Mouse (Mus musculus) lung, embryonic 15.5 days (tissue): ENCODE measurements around the gene Vmn2r22. TPM values are rescaled to one million over a fixed set of nuclear protein-coding genes. Genes with fewer than 3 reads are reported as not detected.
"Not testable (repeated sequence)": the region's sequence is repeated elsewhere in the genome, so short reads cannot be mapped to it uniquely, and the experiment has no call there.

Experiments
- ATAC-seq: fragments of 200-750 bp; cut with Nextera tagmentation; 2 replicates; pipeline ENCODE4 v1.8.0; 2017; ENCODE audit warnings: moderate number of reproducible peaks, borderline replicate concordance; ENCODE audit not compliant: low FRiP score, low TSS enrichment; ENCODE audit errors: extremely low read depth
- H3K27ac ChIP-seq: fragments of 300-500 bp; sonication (generic); 2 replicates; pipeline ENCODE4 v1.5.1; 2015; ENCODE audit warnings: moderate library complexity, mild to moderate bottlenecking, inconsistent platforms
- H3K27me3 ChIP-seq: fragments of 300-500 bp; sonication (generic); 2 replicates; pipeline ENCODE4 v1.6.1; 2015; ENCODE audit warnings: inconsistent platforms
- H3K36me3 ChIP-seq: fragments of 300-500 bp; sonication (generic); 2 replicates; pipeline ENCODE4 v1.6.1; 2015; ENCODE audit warnings: inconsistent platforms
- H3K4me1 ChIP-seq: fragments of 300-500 bp; sonication (generic); 2 replicates; pipeline ENCODE4 v1.6.1; 2015; ENCODE audit warnings: inconsistent platforms
- H3K4me2 ChIP-seq: fragments of 300-500 bp; sonication (generic); 2 replicates; pipeline ENCODE4 v1.6.1; 2015; ENCODE audit warnings: inconsistent platforms, mild to moderate bottlenecking, moderate library complexity
- H3K4me3 ChIP-seq: fragments of 300-500 bp; sonication (generic); 2 replicates; pipeline ENCODE4 v1.5.1; 2015; ENCODE audit warnings: mild to moderate bottlenecking, inconsistent platforms
- H3K9ac ChIP-seq: fragments of 300-500 bp; sonication (generic); 2 replicates; pipeline ENCODE4 v1.6.1; 2015; ENCODE audit warnings: inconsistent platforms
- H3K9me3 ChIP-seq: fragments of 300-500 bp; sonication (generic); 2 replicates; pipeline ENCODE4 v1.6.1; 2016; ENCODE audit warnings: inconsistent platforms
- WGBS: fragments of 180-500 bp; shearing (Covaris S2); methylation state at CpG from one replicate; pipeline ENCODE4 v1.1.7; 2015; 5-methylcytosine and 5-hydroxymethylcytosine counted together
- polyA plus RNA-seq: library from polyadenylated mRNA; unstranded; fragments of >200 nt; fragmentation: Nextera tagmentation; extraction: Ambion mirVana; gene quantifications from 2 replicates; pipeline ENCODE4 v1.2.1, GENCODE M21; 2015

Gene Vmn2r22
- polyA plus RNA-seq, result not detected in 2 replicates

- H3K4me1 ChIP-seq, H3K36me3 ChIP-seq, H3K27me3 ChIP-seq, H3K9ac ChIP-seq, H3K4me2 ChIP-seq, H3K9me3 ChIP-seq, ATAC-seq, H3K27ac ChIP-seq, H3K4me3 ChIP-seq: not testable (repeated sequence)
- WGBS, result 51% methylated on average over 3 of the region's 3 CpGs
These were observed at the start of gene Vmn2r22 for GRCm38 (mm10) chr6:123650625-123651024. Gene Vmn2r22 (minus strand): TSS chr6:123650725.

GRCm38 (mm10) chr6:123697213-123697612 is 46.7 kb upstream of the Vmn2r22 start:
- Histone ChIP-seq H3K27me3 (no peaks in the 10 kb centered on the region), H3K9me3 (no peaks in the 10 kb centered on the region), H3K27ac (no peak overlapping the region), H3K4me2 (no peak overlapping the region), H3K36me3 (no peaks in the 10 kb centered on the region), H3K9ac (no peak overlapping the region), H3K4me1 (no peaks in the 10 kb centered on the region), H3K4me3 (no peak overlapping the region)
- ATAC-seq, result no peak

- not testable (repeated sequence) for H3K36me3 ChIP-seq, H3K9ac ChIP-seq, H3K9me3 ChIP-seq, H3K4me2 ChIP-seq, H3K27ac ChIP-seq, ATAC-seq, H3K4me3 ChIP-seq, H3K27me3 ChIP-seq, H3K4me1 ChIP-seq
- WGBS, result 42% methylated on average over 1 of the region's 1 CpGs
These were observed 46.1 kb upstream of the Vmn2r22 start for GRCm38 (mm10) chr6:123696639-123697038.

GRCm38 (mm10) chr6:123657040-123657439 is 6.5 kb upstream of the Vmn2r22 start:
- Histone ChIP-seq H3K4me3 (no peak overlapping the region), H3K9me3 (no peaks in the 10 kb centered on the region), H3K27ac (no peak overlapping the region), H3K9ac (no peak overlapping the region), H3K4me2 (no peak overlapping the region), H3K27me3 (no peaks in the 10 kb centered on the region), H3K36me3 (no peaks in the 10 kb centered on the region), H3K4me1 (no peaks in the 10 kb centered on the region)
- ATAC-seq, result no peak
- 42% methylated on average over 6 of the region's 6 CpGs for WGBS

- WGBS, result 66% methylated on average over 4 of the region's 4 CpGs
- H3K9ac ChIP-seq, H3K4me1 ChIP-seq, H3K27me3 ChIP-seq, H3K27ac ChIP-seq, H3K9me3 ChIP-seq, H3K36me3 ChIP-seq, ATAC-seq, H3K4me2 ChIP-seq, H3K4me3 ChIP-seq: not testable (repeated sequence)
These were observed 11.1 kb downstream of the Vmn2r22 start for GRCm38 (mm10) chr6:123639394-123639793.

- H3K9ac ChIP-seq, H3K27me3 ChIP-seq, H3K4me2 ChIP-seq, H3K36me3 ChIP-seq, H3K27ac ChIP-seq, H3K9me3 ChIP-seq, ATAC-seq, H3K4me3 ChIP-seq, H3K4me1 ChIP-seq: not testable (repeated sequence)
- no CpG with 5 or more reads among the region's 2 CpGs for WGBS
These were observed 26.7 kb downstream of the Vmn2r22 start for GRCm38 (mm10) chr6:123623784-123624183.

GRCm38 (mm10) chr6:123588368-123588767 is 62.2 kb downstream of the Vmn2r22 start:
- not testable (repeated sequence) for H3K27ac ChIP-seq, H3K4me2 ChIP-seq, H3K9ac ChIP-seq, H3K9me3 ChIP-seq, H3K36me3 ChIP-seq, H3K4me1 ChIP-seq, H3K4me3 ChIP-seq, ATAC-seq, H3K27me3 ChIP-seq
- no CpG with 5 or more reads among the region's 5 CpGs for WGBS

- H3K4me3 ChIP-seq, H3K27me3 ChIP-seq, H3K36me3 ChIP-seq, H3K9ac ChIP-seq, H3K4me2 ChIP-seq, ATAC-seq, H3K9me3 ChIP-seq, H3K4me1 ChIP-seq, H3K27ac ChIP-seq: not testable (repeated sequence)
- WGBS, result no CpG with 5 or more reads among the region's 2 CpGs
These were observed 62.7 kb downstream of the Vmn2r22 start for GRCm38 (mm10) chr6:123587796-123588328.

- H3K9ac ChIP-seq, ATAC-seq, H3K27ac ChIP-seq, H3K27me3 ChIP-seq, H3K36me3 ChIP-seq, H3K4me3 ChIP-seq, H3K4me2 ChIP-seq, H3K9me3 ChIP-seq, H3K4me1 ChIP-seq: not testable (repeated sequence)
- no CpG with 5 or more reads among the region's 1 CpGs for WGBS
These were observed 66.5 kb downstream of the Vmn2r22 start for GRCm38 (mm10) chr6:123583988-123584387.

GRCm38 (mm10) chr6:123574698-123575097 is 75.8 kb downstream of the Vmn2r22 start:
- H3K9ac ChIP-seq, H3K4me2 ChIP-seq, H3K36me3 ChIP-seq, H3K4me1 ChIP-seq, ATAC-seq, H3K27ac ChIP-seq, H3K27me3 ChIP-seq, H3K4me3 ChIP-seq, H3K9me3 ChIP-seq: not testable (repeated sequence)
- no CpG with 5 or more reads among the region's 2 CpGs for WGBS

Other genes starting within 250 kb of the Vmn2r22 start
- gene Vmn2r20, start 232.6 kb downstream of the Vmn2r22 start, polyA plus RNA-seq, result not detected in 2 replicates
- not detected in 2 replicates for gene Vmn2r21, start 117.3 kb downstream of the Vmn2r22 start, polyA plus RNA-seq
- not detected in 2 replicates for gene Vmn2r23, start 51.9 kb upstream of the Vmn2r22 start, polyA plus RNA-seq
- not detected in 2 replicates for gene Vmn2r24, start 128.2 kb upstream of the Vmn2r22 start, polyA plus RNA-seq
- gene Vmn2r25, start 202.7 kb upstream of the Vmn2r22 start, polyA plus RNA-seq, result not detected in 2 replicates